Mouse (Mus musculus): Measurements from ENCODE around the gene Gm10964. TPM values are rescaled to one million over a fixed set of nuclear protein-coding genes. Genes with fewer than 3 reads are reported as not detected.

Gene Gm10964
- polyA plus RNA-seq (2017; shearing (Covaris generic)): not detected

DNA sequence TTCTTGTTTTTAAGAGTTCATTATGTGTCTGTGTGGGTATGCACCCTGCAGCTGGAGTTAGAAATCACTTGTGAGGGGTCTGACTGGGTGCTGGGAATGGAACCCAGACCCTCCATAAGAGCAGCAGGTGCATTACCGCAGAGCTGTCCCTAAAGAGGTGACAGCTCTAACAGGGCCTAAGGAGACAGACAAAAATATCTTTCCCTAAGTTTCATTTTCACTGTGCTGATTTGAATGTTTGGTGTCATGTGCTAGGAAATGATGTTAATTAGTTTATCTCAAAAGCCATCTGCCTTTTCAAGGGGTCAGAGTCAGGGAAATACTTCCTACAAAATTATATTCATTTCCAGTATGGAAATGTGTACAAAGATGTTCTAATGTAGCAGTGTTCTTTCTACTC, at the start of gene Gm10964:
Gene Gm10964, plus strand, starts transcription at position 38 of the 400 bp plus-strand sequence.

GRCm38 (mm10) chr3:103737778-103738571, 1.2 kb upstream of the Gm10964 start, which contains the start of gene Olfml3:
Gene Olfml3, minus strand, starts transcription at chr3:103738001.

DNA sequence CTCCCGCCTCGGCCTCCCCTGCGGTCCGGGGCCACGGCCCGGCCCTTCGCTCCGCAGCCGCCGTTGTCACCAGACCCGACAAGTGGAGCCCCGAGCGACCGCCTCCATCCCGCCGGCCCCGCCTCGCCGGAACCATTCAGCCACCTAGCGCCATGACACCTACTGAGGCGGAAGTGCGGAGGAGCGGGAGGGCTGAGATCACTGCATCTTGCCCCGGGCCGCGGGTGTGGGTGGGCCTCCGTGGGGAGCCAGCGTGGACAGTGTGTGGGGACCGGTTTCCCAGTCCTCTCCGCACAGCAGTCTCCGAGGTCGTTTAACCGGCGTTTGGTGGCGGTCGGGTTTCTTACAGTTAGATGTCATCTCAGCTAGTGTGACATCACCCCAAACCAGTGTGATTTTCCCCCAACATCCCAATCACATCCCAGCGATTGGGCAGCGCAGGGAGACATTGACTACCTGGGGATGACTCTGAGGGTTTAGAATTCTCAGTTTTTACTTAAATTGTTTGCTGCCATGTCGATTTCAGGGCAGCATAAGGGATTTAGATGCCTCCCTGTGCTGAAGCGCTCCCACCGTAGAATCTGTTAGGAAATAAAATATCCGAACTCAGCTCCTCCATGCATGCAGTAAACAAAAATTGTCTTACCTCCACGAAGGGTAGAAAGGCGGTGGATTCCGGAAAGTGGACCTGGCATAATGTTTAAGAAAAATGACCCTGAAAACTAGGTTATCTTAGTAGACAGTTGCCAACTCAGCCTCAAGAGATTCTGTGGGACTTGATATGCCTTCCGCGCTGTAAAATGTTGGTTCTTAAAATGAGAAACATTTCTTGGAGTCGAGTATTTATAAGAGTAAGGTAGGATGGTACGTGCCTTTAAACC, 52.3 kb downstream of the Gm10964 start, which contains the start of gene Hipk1:
Gene Hipk1, minus strand, starts transcription at position 334 of the 881 bp plus-strand sequence.

Other genes with a start within 250 kb of the Gm10964 start
- not detected for gene Syt6, start 164.1 kb upstream of the Gm10964 start, polyA plus RNA-seq (2017; shearing (Covaris generic))
- 3.5 TPM for gene Atg4a-ps, start 93.3 kb upstream of the Gm10964 start, polyA plus RNA-seq (2017; shearing (Covaris generic))
- gene Olfml3, start 1.4 kb upstream of the Gm10964 start, polyA plus RNA-seq (2017; shearing (Covaris generic)): 0.44 TPM
- gene Hipk1, start 52.2 kb downstream of the Gm10964 start, polyA plus RNA-seq (2017; shearing (Covaris generic)): 35.5 TPM
- gene Dclre1b, start 70.1 kb downstream of the Gm10964 start, polyA plus RNA-seq (2017; shearing (Covaris generic)): 22.0 TPM
- gene Ap4b1, start 70.2 kb downstream of the Gm10964 start, polyA plus RNA-seq (2017; shearing (Covaris generic)): 31.5 TPM
- not detected for gene Gm43064, start 70.2 kb downstream of the Gm10964 start, polyA plus RNA-seq (2017; shearing (Covaris generic))
- 1.8 TPM for gene Bcl2l15, start 93.2 kb downstream of the Gm10964 start, polyA plus RNA-seq (2017; shearing (Covaris generic))
- 256 TPM for gene Ptpn22, start 120.4 kb downstream of the Gm10964 start, polyA plus RNA-seq (2017; shearing (Covaris generic))
- 27.2 TPM for gene Rsbn1, start 174.8 kb downstream of the Gm10964 start, polyA plus RNA-seq (2017; shearing (Covaris generic))
- gene Phtf1, start 228.7 kb downstream of the Gm10964 start, polyA plus RNA-seq (2017; shearing (Covaris generic)): 64.7 TPM

Data from CD4-positive, CD25-positive, alpha-beta regulatory T cell (primary cell).